ENCODE assay signal across 23 mouse cellular contexts in the genomic region with DNA sequence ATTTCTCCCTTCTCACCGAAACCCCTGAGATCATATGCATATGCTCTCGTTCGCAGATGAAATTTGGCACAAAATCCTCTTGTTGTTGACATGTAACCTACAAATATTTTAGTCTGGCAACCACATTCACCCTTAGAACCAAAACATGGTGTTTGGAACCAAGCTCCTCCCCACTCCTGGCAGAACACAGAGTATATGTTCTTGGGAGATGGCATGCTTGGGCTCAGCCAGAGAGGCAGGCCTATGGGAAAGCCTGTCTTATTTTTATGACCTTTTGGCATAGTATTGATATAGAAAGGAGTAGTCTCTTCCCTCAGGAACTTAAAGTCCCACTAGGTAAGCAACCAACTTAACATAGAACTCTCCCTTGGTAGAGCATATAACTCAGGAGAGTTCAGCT.
DNase-seq lines count a peak whose midpoint lies in the region; ATAC-seq and TF ChIP-seq lines count a peak whose summit lies in the region.
"Had no signal": no experiment of that assay in that cellular context is flagged by ENCODE, and none has a peak within 500 bp of the region (broad histone marks: within the 10 kb centered on the region; RNA-seq: fewer than 3 reads in every experiment).

No protein-coding gene starts in this region.

- H3K27me3 ChIP-seq in forebrain, embryonic 14.5 days (replicated peaks; ENCODE audit: control insufficient read depth, insufficient read depth, low read length) = no peaks in the 10 kb centered on the region
- no peaks in the 10 kb centered on the region for H3K27me3 ChIP-seq in forebrain, embryonic 16.5 days (replicated peaks; ENCODE audit: control insufficient read depth, insufficient read depth, low read length)
- H3K27me3 ChIP-seq in stomach, postnatal 0 days (ENCODE audit: control insufficient read depth, insufficient read depth, low read length) = no peaks in the 10 kb centered on the region
- H3K27me3 ChIP-seq: embryonic facial prominence, embryonic 13.5 days; forebrain, embryonic 13.5 days; hindbrain, embryonic 12.5 days; hindbrain, embryonic 15.5 days had no signal

- no peak; the same call in 1 of the 2 replicates for ATAC-seq in forebrain, embryonic 14.5 days
- ATAC-seq in forebrain, embryonic 16.5 days = no peak
- no peak for ATAC-seq in stomach, postnatal 0 days (ENCODE audit: low FRiP score, low TSS enrichment)
- ATAC-seq: CD4-positive, CD25-positive, alpha-beta regulatory T cell, adult 4 months; forebrain, embryonic 13.5 days; intestine, postnatal 0 days had no signal

- TF ChIP-seq POLR2A in brain, embryonic 14.5 days (IDR thresholded peaks at IDR 0.05; ENCODE audit: borderline replicate concordance, extremely low read depth, insufficient read depth, insufficient read length, poor library complexity, severe bottlenecking) = no peak

- H3K27ac ChIP-seq in forebrain, embryonic 14.5 days (ENCODE audit: low read depth, low read length) = no peak overlapping the region
- no peak overlapping the region for H3K27ac ChIP-seq in forebrain, embryonic 16.5 days (ENCODE audit: low read length)
- H3K27ac ChIP-seq in stomach, postnatal 0 days (replicated peaks) = no peak overlapping the region
- H3K27ac ChIP-seq: embryonic facial prominence, embryonic 10.5 days; embryonic facial prominence, embryonic 13.5 days; forebrain, embryonic 10.5 days; forebrain, embryonic 13.5 days; hindbrain, embryonic 12.5 days; hindbrain, embryonic 15.5 days had no signal

- no peak overlapping the region for H3K4me2 ChIP-seq in forebrain, embryonic 14.5 days (ENCODE audit: low read length)
- H3K4me2 ChIP-seq in forebrain, embryonic 16.5 days (ENCODE audit: low read length) = no peak overlapping the region
- H3K4me2 ChIP-seq in stomach, postnatal 0 days (replicated peaks; ENCODE audit: low read depth) = no peak overlapping the region
- H3K4me2 ChIP-seq: embryonic facial prominence, embryonic 13.5 days; forebrain, embryonic 13.5 days; heart, embryonic 11.5 days; hindbrain, embryonic 12.5 days; hindbrain, embryonic 15.5 days had no signal

- no peaks in the 10 kb centered on the region for H3K4me1 ChIP-seq in forebrain, embryonic 14.5 days (ENCODE audit: control insufficient read depth, insufficient read depth, low read length)
- H3K4me1 ChIP-seq in forebrain, embryonic 16.5 days (replicated peaks; ENCODE audit: control insufficient read depth, insufficient read depth, low read length) = no peaks in the 10 kb centered on the region
- H3K4me1 ChIP-seq in stomach, postnatal 0 days (replicated peaks; ENCODE audit: control insufficient read depth, insufficient read depth) = no peaks in the 10 kb centered on the region
- H3K4me1 ChIP-seq: embryonic facial prominence, embryonic 10.5 days; embryonic facial prominence, embryonic 13.5 days; forebrain, embryonic 10.5 days; forebrain, embryonic 13.5 days; hindbrain, embryonic 12.5 days; hindbrain, embryonic 15.5 days had no signal

- no peak overlapping the region for H3K4me3 ChIP-seq in forebrain, embryonic 14.5 days (ENCODE audit: low read depth, low read length)
- no peak overlapping the region for H3K4me3 ChIP-seq in forebrain, embryonic 16.5 days (replicated peaks; ENCODE audit: low read length)
- no peak overlapping the region for H3K4me3 ChIP-seq in stomach, postnatal 0 days (ENCODE audit: low read depth, low read length)
- H3K4me3 ChIP-seq: embryonic facial prominence, embryonic 10.5 days; embryonic facial prominence, embryonic 13.5 days; erythroblast, embryonic 14.5 days; forebrain, embryonic 10.5 days; forebrain, embryonic 13.5 days; hindbrain, embryonic 12.5 days; hindbrain, embryonic 15.5 days had no signal

- no peak for TF ChIP-seq EP300 in stomach, postnatal 0 days (optimal IDR thresholded peaks at IDR 0.05)

- H3K9ac ChIP-seq in forebrain, embryonic 14.5 days (ENCODE audit: low read length) = no peak overlapping the region
- no peak overlapping the region for H3K9ac ChIP-seq in forebrain, embryonic 16.5 days (replicated peaks; ENCODE audit: low read depth, low read length)
- no peak overlapping the region for H3K9ac ChIP-seq in stomach, postnatal 0 days (ENCODE audit: low read length)
- H3K9ac ChIP-seq: embryonic facial prominence, embryonic 13.5 days; forebrain, embryonic 13.5 days; hindbrain, embryonic 12.5 days; hindbrain, embryonic 15.5 days had no signal

- peak; percentile 42 for DNase-seq in forebrain, embryonic 14.5 days (ENCODE audit: low spot score)
- peak; percentile 22 for DNase-seq in adipocyte (ENCODE audit: low spot score)
- DNase-seq in brain, embryonic 14.5 days (ENCODE audit: low read depth) = peak; percentile 39
- DNase-seq in retina, postnatal 1 day = no peak
- no peak for DNase-seq in stomach, postnatal 0 days (ENCODE audit: low spot score)
- DNase-seq: adrenal gland, postnatal 25 days; cerebellum, adult 11 months; cerebellum, adult 2 months; cerebellum, postnatal 10 days; cerebellum, postnatal 36 days; embryo, embryonic 11 days; gastrocnemius, postnatal 25 days had no signal

- 86% methylated on average over 3 of the region's 3 CpGs for WGBS in forebrain, embryonic 14.5 days
- 76% methylated on average over 3 of the region's 3 CpGs for WGBS in forebrain, embryonic 16.5 days
- WGBS in stomach, postnatal 0 days = 85% methylated on average over 3 of the region's 3 CpGs

- no peaks in the 10 kb centered on the region for H3K9me3 ChIP-seq in forebrain, embryonic 14.5 days (replicated peaks; ENCODE audit: control insufficient read depth, low read length)
- no peaks in the 10 kb centered on the region for H3K9me3 ChIP-seq in forebrain, embryonic 16.5 days (ENCODE audit: control insufficient read depth, low read length)
- no peaks in the 10 kb centered on the region for H3K9me3 ChIP-seq in stomach, postnatal 0 days (ENCODE audit: control insufficient read depth, low read length)
- H3K9me3 ChIP-seq: embryonic facial prominence, embryonic 10.5 days; embryonic facial prominence, embryonic 13.5 days; forebrain, embryonic 10.5 days; forebrain, embryonic 13.5 days; hindbrain, embryonic 12.5 days; hindbrain, embryonic 15.5 days had no signal

- TF ChIP-seq CTCF in brain, embryonic 14.5 days (IDR thresholded peaks at IDR 0.05; ENCODE audit: borderline replicate concordance, extremely low read depth, insufficient read depth, insufficient read length) = no peak
- no peak for TF ChIP-seq CTCF in stomach, postnatal 0 days (IDR thresholded peaks at IDR 0.05; ENCODE audit: low read depth)

- no peaks in the 10 kb centered on the region for H3K36me3 ChIP-seq in forebrain, embryonic 14.5 days (ENCODE audit: control insufficient read depth, insufficient read depth, low read length)
- no peaks in the 10 kb centered on the region for H3K36me3 ChIP-seq in forebrain, embryonic 16.5 days (ENCODE audit: control insufficient read depth, insufficient read depth)
- H3K36me3 ChIP-seq in stomach, postnatal 0 days (ENCODE audit: control insufficient read depth, insufficient read depth, low read length) = no peaks in the 10 kb centered on the region
- H3K36me3 ChIP-seq: embryonic facial prominence, embryonic 10.5 days; embryonic facial prominence, embryonic 13.5 days; hindbrain, embryonic 12.5 days; hindbrain, embryonic 15.5 days had no signal

Comparison
In these comparisons a context has a peak if more than half of its experiments do, and no peak if none do; other contexts are left out.
1. DNase-seq: peak in forebrain, embryonic 14.5 days (single experiment), adipocyte (single experiment) and brain, embryonic 14.5 days (single experiment); none in retina, postnatal 1 day (single experiment) and stomach, postnatal 0 days (single experiment).